Mouse (Mus musculus): Measurements from ENCODE around the gene Apba3. TPM values are rescaled to one million over a fixed set of nuclear protein-coding genes. Genes with fewer than 3 reads are reported as not detected.

Apba3 gene
- polyA plus RNA-seq, 1 experiment from 2014 or later, result 35.3 TPM

DNA sequence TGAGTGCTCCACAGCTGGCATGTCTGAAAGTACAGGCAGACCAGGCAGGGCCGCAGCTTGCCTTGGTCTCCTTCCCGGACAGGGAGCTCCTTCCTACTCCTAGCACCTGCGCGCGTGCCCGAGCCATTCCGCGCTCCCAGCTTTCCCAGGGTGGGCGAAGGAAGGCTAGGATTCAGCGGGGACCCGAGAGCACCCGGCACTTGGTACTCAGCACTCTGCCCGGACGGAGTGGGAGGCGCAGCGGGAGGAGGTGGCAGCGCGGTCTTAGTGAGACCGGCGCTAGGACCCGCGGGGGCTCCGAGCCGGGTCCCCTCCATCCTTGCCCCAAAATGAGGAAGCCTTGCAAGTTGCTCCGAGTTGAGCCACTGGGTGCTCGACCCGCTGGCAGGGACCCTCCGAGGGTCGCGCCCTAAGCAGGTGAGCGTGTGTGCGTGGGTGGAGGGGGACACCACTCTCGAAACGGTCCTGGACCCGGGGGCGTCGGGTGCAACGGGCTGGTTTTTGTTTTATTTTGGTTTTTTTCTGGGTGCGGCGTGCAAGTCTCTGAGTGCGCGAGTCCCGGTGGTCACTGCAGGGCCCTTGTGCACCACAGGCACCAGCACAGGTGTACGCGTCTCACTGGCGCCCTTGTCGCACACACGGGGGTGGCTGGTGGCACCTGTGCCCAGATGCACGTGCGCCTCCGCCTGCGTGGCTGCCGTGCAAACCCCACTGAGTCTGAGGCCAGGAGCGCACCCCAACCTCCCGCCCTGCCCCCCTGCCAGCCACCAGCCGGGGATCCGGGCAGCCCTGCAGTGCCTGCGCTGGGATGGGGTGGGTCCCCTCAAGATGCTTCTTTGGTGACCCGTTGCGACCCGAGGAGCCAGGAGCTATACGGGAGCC lies 9.4 kb upstream of the Apba3 start:
- H3K36me3 ChIP-seq (replicated peaks; ENCODE audit: control insufficient read depth, insufficient read depth, low read depth, low read length), result no peaks in the 10 kb centered on the region
- H3K9ac ChIP-seq (replicated peaks; ENCODE audit: low read length), result peak overlapping the region; percentile 53
- no peaks in the 10 kb centered on the region for H3K9me3 ChIP-seq (replicated peaks; ENCODE audit: control insufficient read depth, low read length)
- peak overlapping the region; percentile 42 for H3K4me3 ChIP-seq (ENCODE audit: low read depth, low read length)
- peak overlapping the region; percentile 84 for H3K4me2 ChIP-seq (ENCODE audit: low read depth, low read length)
- DNase-seq (ENCODE audit: low spot score), result peak; percentile 44
- peaks cover 43% of the 10 kb centered on the region for H3K27me3 ChIP-seq (ENCODE audit: control insufficient read depth, insufficient read depth, low read length)
- ATAC-seq (replicated peaks; ENCODE audit: insufficient number of reproducible peaks, low FRiP score, low TSS enrichment, low read depth), result no peak
- H3K27ac ChIP-seq (replicated peaks; ENCODE audit: low read depth, low read length), result no peak overlapping the region
- peaks cover 2% of the 10 kb centered on the region; the same call in 1 of the 2 replicates for H3K4me1 ChIP-seq (ENCODE audit: control insufficient read depth, insufficient read depth, low read length)
- 1% methylated on average over 62 of the region's 62 CpGs for WGBS

DNA sequence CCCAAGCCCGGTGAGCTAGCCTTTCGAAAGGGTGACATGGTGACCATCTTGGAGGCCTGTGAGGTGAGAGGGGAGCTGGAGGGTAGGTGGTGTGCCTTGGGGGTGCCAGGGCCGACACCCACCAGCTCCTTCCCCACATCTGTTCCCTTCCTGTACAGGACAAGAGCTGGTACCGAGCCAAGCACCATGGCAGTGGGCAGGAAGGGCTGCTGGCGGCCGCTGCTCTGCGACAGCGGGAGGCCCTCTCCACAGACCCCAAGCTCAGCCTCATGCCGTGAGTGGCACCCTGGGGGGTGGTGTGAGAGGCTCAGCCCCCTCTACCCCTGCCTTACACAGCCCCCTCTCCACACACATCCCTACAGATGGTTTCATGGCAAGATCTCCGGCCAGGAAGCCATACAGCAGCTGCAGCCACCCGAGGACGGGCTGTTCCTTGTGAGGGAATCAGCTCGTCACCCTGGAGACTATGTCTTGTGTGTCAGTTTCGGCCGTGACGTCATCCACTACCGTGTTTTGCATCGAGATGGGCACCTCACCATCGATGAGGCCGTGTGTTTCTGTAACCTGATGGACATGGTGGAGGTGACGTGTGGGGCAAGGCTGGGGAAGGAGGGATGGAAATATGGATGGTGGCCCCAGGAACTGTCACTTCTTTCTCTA lies 7.4 kb upstream of the Apba3 start:
- Histone ChIP-seq H3K4me3 (ENCODE audit: low read depth, low read length) (no peak overlapping the region), H3K27ac (replicated peaks; ENCODE audit: low read depth, low read length) (no peak overlapping the region), H3K36me3 (replicated peaks; ENCODE audit: control insufficient read depth, insufficient read depth, low read depth, low read length) (no peaks in the 10 kb centered on the region), H3K9me3 (replicated peaks; ENCODE audit: control insufficient read depth, low read length) (no peaks in the 10 kb centered on the region), H3K4me2 (ENCODE audit: low read depth, low read length) (no peak overlapping the region), H3K27me3 (ENCODE audit: control insufficient read depth, insufficient read depth, low read length) (peaks cover 34% of the 10 kb centered on the region), H3K4me1 (ENCODE audit: control insufficient read depth, insufficient read depth, low read length) (no peaks in the 10 kb centered on the region; the same call in 1 of the 2 replicates), H3K9ac (replicated peaks; ENCODE audit: low read length) (no peak overlapping the region)
- ATAC-seq (replicated peaks; ENCODE audit: insufficient number of reproducible peaks, low FRiP score, low TSS enrichment, low read depth) (no peak), DNase-seq (ENCODE audit: low spot score) (no peak)
- 52% methylated on average over 19 of the region's 21 CpGs for WGBS

DNA sequence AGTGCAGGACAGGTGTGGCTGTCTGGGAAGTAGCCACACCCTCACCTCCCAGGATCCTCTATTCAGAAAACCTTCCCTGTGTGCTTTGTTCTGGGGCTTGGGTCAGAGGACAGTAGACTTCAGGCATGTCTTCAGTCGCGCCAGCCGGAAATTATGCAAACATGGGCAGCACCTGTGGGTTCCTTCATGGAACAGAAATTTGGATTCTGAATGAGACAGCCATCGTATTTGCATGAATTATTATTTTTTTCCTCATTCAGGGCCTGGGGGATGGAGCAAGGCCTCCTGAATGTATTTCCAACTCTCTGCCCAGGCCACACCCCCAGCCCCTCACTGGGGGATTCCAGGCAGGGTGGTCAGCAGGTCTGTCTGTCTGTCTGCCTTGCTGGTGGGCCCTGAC lies 5.7 kb upstream of the Apba3 start:
- Histone ChIP-seq H3K4me1 (ENCODE audit: control insufficient read depth, insufficient read depth, low read length) (no peaks in the 10 kb centered on the region; the same call in 1 of the 2 replicates), H3K9me3 (replicated peaks; ENCODE audit: control insufficient read depth, low read length) (no peaks in the 10 kb centered on the region), H3K27ac (replicated peaks; ENCODE audit: low read depth, low read length) (no peak overlapping the region), H3K27me3 (ENCODE audit: control insufficient read depth, insufficient read depth, low read length) (peaks cover 34% of the 10 kb centered on the region), H3K9ac (replicated peaks; ENCODE audit: low read length) (no peak overlapping the region), H3K4me2 (ENCODE audit: low read depth, low read length) (no peak overlapping the region), H3K36me3 (replicated peaks; ENCODE audit: control insufficient read depth, insufficient read depth, low read depth, low read length) (no peaks in the 10 kb centered on the region), H3K4me3 (ENCODE audit: low read depth, low read length) (no peak overlapping the region)
- WGBS, result 83% methylated on average over 4 of the region's 4 CpGs
- no peak for ATAC-seq (replicated peaks; ENCODE audit: insufficient number of reproducible peaks, low FRiP score, low TSS enrichment, low read depth)
- DNase-seq (ENCODE audit: low spot score), result no peak

DNA sequence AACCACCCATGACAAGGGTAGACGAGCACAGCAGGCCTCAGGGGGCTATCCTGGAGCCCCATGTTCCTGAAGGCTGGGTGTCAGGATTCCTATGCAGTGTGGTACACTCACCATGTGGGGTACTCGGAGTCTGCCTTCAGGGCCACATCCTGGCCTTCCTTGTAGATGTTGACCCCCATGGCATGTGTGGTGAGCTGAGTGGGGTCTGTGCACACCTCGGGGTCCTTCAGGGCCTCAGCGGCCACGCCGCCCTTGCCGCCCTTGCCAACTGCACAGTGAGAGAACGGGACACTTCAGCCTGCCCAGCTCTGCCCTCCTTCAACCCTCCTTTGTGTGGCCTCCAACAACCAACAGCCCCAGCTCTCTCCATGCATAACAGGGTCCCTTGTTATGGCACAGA lies 1.2 kb upstream of the Apba3 start:
- H3K4me2 ChIP-seq (ENCODE audit: low read depth, low read length), result peak overlapping the region; percentile 48; the same call in 1 of the 2 replicates
- H3K27me3 ChIP-seq (ENCODE audit: control insufficient read depth, insufficient read depth, low read length), result no peaks in the 10 kb centered on the region
- no peak overlapping the region for H3K27ac ChIP-seq (replicated peaks; ENCODE audit: low read depth, low read length)
- H3K4me3 ChIP-seq (ENCODE audit: low read depth, low read length), result peak overlapping the region; percentile 2; the same call in 1 of the 2 replicates
- no peak for DNase-seq (ENCODE audit: low spot score)
- ATAC-seq (replicated peaks; ENCODE audit: insufficient number of reproducible peaks, low FRiP score, low TSS enrichment, low read depth), result no peak
- H3K4me1 ChIP-seq (ENCODE audit: control insufficient read depth, insufficient read depth, low read length), result no peaks in the 10 kb centered on the region
- WGBS, result 98% methylated on average over 8 of the region's 8 CpGs
- H3K9ac ChIP-seq (replicated peaks; ENCODE audit: low read length), result peak overlapping the region; percentile 27
- no peaks in the 10 kb centered on the region for H3K9me3 ChIP-seq (replicated peaks; ENCODE audit: control insufficient read depth, low read length)
- H3K36me3 ChIP-seq (replicated peaks; ENCODE audit: control insufficient read depth, insufficient read depth, low read depth, low read length), result no peaks in the 10 kb centered on the region

DNA sequence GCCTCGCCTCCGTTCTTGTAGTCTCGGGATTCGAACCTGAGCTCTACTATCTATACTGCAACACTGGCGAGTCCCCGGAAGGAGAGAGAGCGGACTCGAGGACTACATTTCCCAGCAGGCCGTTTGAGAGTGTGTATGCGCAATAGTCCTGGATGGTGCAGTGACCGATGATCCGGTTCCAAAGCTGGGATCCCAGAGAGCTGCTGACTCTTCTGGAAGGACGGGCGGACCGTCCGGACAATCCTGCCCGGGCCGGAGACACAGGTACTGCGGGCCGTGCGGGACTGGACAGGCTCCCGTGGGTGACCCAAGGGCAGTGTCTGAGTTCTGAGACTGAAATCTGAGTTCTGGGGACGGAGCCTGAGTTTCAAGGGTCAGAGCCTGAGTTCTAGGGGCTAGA lies 1.3 kb downstream of the Apba3 start:
- no peaks in the 10 kb centered on the region for H3K27me3 ChIP-seq (ENCODE audit: control insufficient read depth, insufficient read depth, low read length)
- DNase-seq (ENCODE audit: low spot score) (peak; percentile 92), ATAC-seq (replicated peaks; ENCODE audit: insufficient number of reproducible peaks, low FRiP score, low TSS enrichment, low read depth) (peak; percentile 27; the same call in 1 of the 2 replicates)
- H3K9me3 ChIP-seq (replicated peaks; ENCODE audit: control insufficient read depth, low read length), result no peaks in the 10 kb centered on the region
- H3K4me2 ChIP-seq (ENCODE audit: low read depth, low read length), result peak overlapping the region; percentile 53
- peak overlapping the region; percentile 71 for H3K9ac ChIP-seq (replicated peaks; ENCODE audit: low read length)
- H3K27ac ChIP-seq (replicated peaks; ENCODE audit: low read depth, low read length), result no peak overlapping the region
- 5% methylated on average over 23 of the region's 23 CpGs for WGBS
- no peaks in the 10 kb centered on the region for H3K4me1 ChIP-seq (ENCODE audit: control insufficient read depth, insufficient read depth, low read length)
- peaks cover 4% of the 10 kb centered on the region for H3K36me3 ChIP-seq (replicated peaks; ENCODE audit: control insufficient read depth, insufficient read depth, low read depth, low read length)
- peak overlapping the region; percentile 54 for H3K4me3 ChIP-seq (ENCODE audit: low read depth, low read length)

DNA sequence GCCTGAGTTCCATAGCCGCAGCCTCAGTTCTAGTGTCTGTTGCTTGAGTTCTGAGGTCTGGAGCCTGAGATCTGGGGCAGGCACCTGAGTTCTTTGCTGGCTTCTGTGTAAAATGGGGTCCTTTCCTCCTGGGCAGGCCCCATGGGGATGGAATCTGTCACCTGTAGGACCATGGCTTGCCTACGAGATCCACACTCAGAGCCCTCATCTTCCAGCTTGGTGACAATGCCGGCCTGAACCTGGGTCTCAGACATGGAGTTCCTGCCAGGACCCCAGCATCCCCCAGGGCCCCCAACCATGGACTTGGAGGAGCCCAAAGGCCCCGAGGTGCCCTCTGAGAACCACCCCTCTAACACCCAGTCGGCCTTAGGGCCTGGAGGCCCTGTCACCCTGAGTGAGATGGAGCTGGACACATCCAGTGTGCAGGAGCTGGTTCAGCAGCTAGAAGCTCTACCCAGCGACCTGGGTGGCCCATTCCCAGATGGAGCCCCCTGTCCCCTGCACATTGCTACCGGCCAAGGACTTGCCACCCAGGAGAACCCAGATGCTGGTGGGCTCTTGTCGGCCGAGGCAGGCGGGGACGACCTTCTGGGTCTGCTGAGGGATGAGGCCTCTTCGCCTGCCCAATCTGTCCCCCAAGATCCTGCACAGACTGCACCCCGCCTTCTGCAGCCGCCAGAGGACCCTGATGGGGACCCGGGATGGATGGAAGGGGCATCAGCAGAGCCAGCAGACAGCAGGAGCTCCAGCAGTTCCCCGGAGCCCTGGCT lies 2.1 kb downstream of the Apba3 start:
- WGBS, result 80% methylated on average over 16 of the region's 16 CpGs
- peak overlapping the region; percentile 71 for H3K9ac ChIP-seq (replicated peaks; ENCODE audit: low read length)
- ATAC-seq (replicated peaks; ENCODE audit: insufficient number of reproducible peaks, low FRiP score, low TSS enrichment, low read depth), result no peak
- no peak for DNase-seq (ENCODE audit: low spot score)
- H3K36me3 ChIP-seq (replicated peaks; ENCODE audit: control insufficient read depth, insufficient read depth, low read depth, low read length), result peaks cover 4% of the 10 kb centered on the region
- peak overlapping the region; percentile 53 for H3K4me2 ChIP-seq (ENCODE audit: low read depth, low read length)
- H3K27ac ChIP-seq (replicated peaks; ENCODE audit: low read depth, low read length), result no peak overlapping the region
- H3K4me1 ChIP-seq (ENCODE audit: control insufficient read depth, insufficient read depth, low read length), result no peaks in the 10 kb centered on the region
- H3K9me3 ChIP-seq (replicated peaks; ENCODE audit: control insufficient read depth, low read length), result no peaks in the 10 kb centered on the region
- no peaks in the 10 kb centered on the region for H3K27me3 ChIP-seq (ENCODE audit: control insufficient read depth, insufficient read depth, low read length)
- H3K4me3 ChIP-seq (ENCODE audit: low read depth, low read length), result peak overlapping the region; percentile 54

DNA sequence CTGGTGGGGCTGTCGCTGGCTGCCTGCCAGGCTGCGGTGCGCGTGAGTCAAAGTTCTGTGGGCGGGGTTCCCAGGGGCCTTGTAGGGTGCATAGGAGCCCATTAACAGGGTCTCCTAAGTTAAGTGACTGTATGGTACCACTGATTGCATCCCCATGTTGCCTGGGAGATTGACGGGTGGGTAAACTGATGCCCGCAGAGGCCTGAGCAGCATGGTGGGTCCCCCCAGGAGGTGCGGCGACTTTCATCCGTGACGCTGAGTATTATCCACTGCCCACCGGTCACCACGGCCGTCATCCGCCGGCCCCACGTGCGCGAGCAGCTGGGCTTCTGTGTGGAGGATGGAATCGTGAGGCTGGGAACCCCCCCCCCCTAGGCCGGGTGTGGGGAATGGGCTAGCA lies 5.6 kb downstream of the Apba3 start:
- Histone ChIP-seq H3K4me3 (ENCODE audit: low read depth, low read length) (no peak overlapping the region), H3K9me3 (replicated peaks; ENCODE audit: control insufficient read depth, low read length) (no peaks in the 10 kb centered on the region), H3K9ac (replicated peaks; ENCODE audit: low read length) (0 out of 2 replicates have a peak overlapping the region, but pooled peaks have one; percentile 9), H3K4me2 (ENCODE audit: low read depth, low read length) (no peak overlapping the region), H3K27ac (replicated peaks; ENCODE audit: low read depth, low read length) (no peak overlapping the region), H3K36me3 (replicated peaks; ENCODE audit: control insufficient read depth, insufficient read depth, low read depth, low read length) (peaks cover 4% of the 10 kb centered on the region), H3K4me1 (ENCODE audit: control insufficient read depth, insufficient read depth, low read length) (no peaks in the 10 kb centered on the region), H3K27me3 (ENCODE audit: control insufficient read depth, insufficient read depth, low read length) (no peaks in the 10 kb centered on the region)
- DNase-seq (ENCODE audit: low spot score) (no peak), ATAC-seq (replicated peaks; ENCODE audit: insufficient number of reproducible peaks, low FRiP score, low TSS enrichment, low read depth) (no peak)
- WGBS, result 95% methylated on average over 21 of the region's 21 CpGs
